Mouse (Mus musculus): ENCODE results near the gene AI597479. TPM values are rescaled to one million over a fixed set of nuclear protein-coding genes. Genes with fewer than 3 reads are reported as not detected.
A peak's percentile ranks its signal among the peaks of the same experiment; 100 is the strongest.
"Not testable (repeated sequence)": the region's sequence is repeated elsewhere in the genome, so short reads cannot be mapped to it uniquely, and the experiment has no call there.

AI597479 gene
- total RNA-seq, 2 experiments from 2014 or later, result 15.4 to 15.9 TPM

GRCm38 (mm10) chr1:43122616-43123015 is 24.1 kb downstream of the AI597479 start:
- no peak for DNase-seq (ENCODE audit: low spot score in 2 of 2)

GRCm38 (mm10) chr1:43124726-43125125 is 26.2 kb downstream of the AI597479 start:
- no peak for DNase-seq (ENCODE audit: low spot score in 2 of 2)

- DNase-seq (ENCODE audit: low spot score in 2 of 2), result no peak
These were observed 28.7 kb downstream of the AI597479 start for GRCm38 (mm10) chr1:43127196-43127595.

- no peak for DNase-seq (ENCODE audit: low spot score in 2 of 2)
These were observed 29.5 kb downstream of the AI597479 start for GRCm38 (mm10) chr1:43127820-43128610.

GRCm38 (mm10) chr1:43130219-43130981 is 31.9 kb downstream of the AI597479 start:
- DNase-seq (ENCODE audit: low spot score in 2 of 2), result no peak

GRCm38 (mm10) chr1:43131591-43131990 is 33.1 kb downstream of the AI597479 start:
- no peak for DNase-seq (ENCODE audit: low spot score in 2 of 2)

GRCm38 (mm10) chr1:43136488-43137029 is 38.0 kb downstream of the AI597479 start:
- DNase-seq (ENCODE audit: low spot score in 2 of 2), result not testable (repeated sequence)

- no peak for DNase-seq (ENCODE audit: low spot score in 2 of 2)
These were observed 38.8 kb downstream of the AI597479 start for GRCm38 (mm10) chr1:43137334-43137733.

- DNase-seq (ENCODE audit: low spot score in 2 of 2), result no peak
These were observed 39.8 kb downstream of the AI597479 start for GRCm38 (mm10) chr1:43138268-43138812.

GRCm38 (mm10) chr1:43139587-43140266 is 41.2 kb downstream of the AI597479 start:
- DNase-seq (ENCODE audit: low spot score in 2 of 2), result peak; percentile 71 to 85

- DNase-seq (ENCODE audit: low spot score in 2 of 2), result peak; percentile 39 to 69
These were observed 43.0 kb downstream of the AI597479 start for GRCm38 (mm10) chr1:43141555-43141961.

- DNase-seq (ENCODE audit: low spot score in 2 of 2), result no peak
These were observed 44.3 kb downstream of the AI597479 start for GRCm38 (mm10) chr1:43142849-43143248.

GRCm38 (mm10) chr1:43143284-43143683 is 44.8 kb downstream of the AI597479 start:
- no peak for DNase-seq (ENCODE audit: low spot score in 2 of 2)

- no peak for DNase-seq (ENCODE audit: low spot score in 2 of 2)
These were observed 45.3 kb downstream of the AI597479 start for GRCm38 (mm10) chr1:43143791-43144190.

GRCm38 (mm10) chr1:43144338-43144906 is 45.9 kb downstream of the AI597479 start:
- DNase-seq (ENCODE audit: low spot score in 2 of 2), result no peak

GRCm38 (mm10) chr1:43145388-43145787 is 46.9 kb downstream of the AI597479 start:
- DNase-seq (ENCODE audit: low spot score in 2 of 2), result no peak

- DNase-seq (ENCODE audit: low spot score in 2 of 2), result no peak
These were observed 49.0 kb downstream of the AI597479 start for GRCm38 (mm10) chr1:43147474-43147873.

GRCm38 (mm10) chr1:43150225-43150624 is 51.7 kb downstream of the AI597479 start:
- no peak for DNase-seq (ENCODE audit: low spot score in 2 of 2)

- DNase-seq (ENCODE audit: low spot score in 2 of 2), result no peak
These were observed 54.1 kb downstream of the AI597479 start for GRCm38 (mm10) chr1:43152626-43153025.

- DNase-seq (ENCODE audit: low spot score in 2 of 2), result no peak
These were observed 55.0 kb downstream of the AI597479 start for GRCm38 (mm10) chr1:43153538-43153937.

GRCm38 (mm10) chr1:43154491-43154890 is 56.0 kb downstream of the AI597479 start:
- no peak for DNase-seq (ENCODE audit: low spot score in 2 of 2)

All from gastrocnemius, postnatal 4 days (tissue).